Mouse (Mus musculus) lung, postnatal 0 days (tissue): Measurements from ENCODE around the gene Arl13b. TPM values are rescaled to one million over a fixed set of nuclear protein-coding genes. Genes with fewer than 3 reads are reported as not detected.
A peak's percentile ranks its signal among the peaks of the same experiment; 100 is the strongest.

ENCODE experiments used
- ATAC-seq: fragments of 200-750 bp; cut with Nextera tagmentation; 2 replicates; pipeline ENCODE4 v1.8.0; 2017; ENCODE audit warnings: moderate library complexity
- DNase-seq: peaks from one replicate; pipeline ENCODE4 v3.0.0-alpha.2; 2016; ENCODE audit warnings: low spot score
- H3K27ac ChIP-seq: fragments of 300-500 bp; sonication (generic); 2 replicates; pipeline ENCODE4 v1.5.1; 2014; ENCODE audit warnings: antibody characterized with exemption, mild to moderate bottlenecking, low read length, mixed read lengths
- H3K27me3 ChIP-seq: fragments of 300-500 bp; sonication (generic); replicated peaks from 2 replicates; pipeline ENCODE4 v1.6.1; 2014; ENCODE audit warnings: low read length, mixed read lengths; ENCODE audit not compliant: insufficient read depth
- H3K36me3 ChIP-seq: fragments of 300-500 bp; sonication (generic); 2 replicates; pipeline ENCODE4 v1.6.1; 2014; ENCODE audit warnings: low read length, mixed read lengths; ENCODE audit not compliant: insufficient read depth
- H3K4me1 ChIP-seq: fragments of 300-500 bp; sonication (generic); 2 replicates; pipeline ENCODE4 v1.6.1; 2014; ENCODE audit warnings: antibody characterized with exemption, low read depth, low read length, mixed read lengths; ENCODE audit not compliant: insufficient read depth
- H3K4me2 ChIP-seq: fragments of 300-500 bp; sonication (generic); replicated peaks from 2 replicates; pipeline ENCODE4 v1.6.1; 2014; ENCODE audit warnings: low read depth, mild to moderate bottlenecking, low read length, moderate library complexity, mixed read lengths
- H3K4me3 ChIP-seq: fragments of 300-500 bp; sonication (generic); 2 replicates; pipeline ENCODE4 v1.5.1; 2014; ENCODE audit warnings: low read depth, low read length
- H3K9ac ChIP-seq: fragments of 300-500 bp; sonication (generic); replicated peaks from 2 replicates; pipeline ENCODE4 v1.6.1; 2014; ENCODE audit warnings: low read depth, mild to moderate bottlenecking
- H3K9me3 ChIP-seq: fragments of 300-500 bp; sonication (generic); 2 replicates; pipeline ENCODE4 v1.6.1; 2016; ENCODE audit warnings: low read length, mixed read lengths
- CTCF ChIP-seq: IDR thresholded peaks from 2 replicates; pipeline ENCODE4 v1.5.1; 2016; ENCODE audit warnings: antibody characterized with exemption, mild to moderate bottlenecking
- EP300 ChIP-seq: IDR thresholded peaks from 2 replicates; pipeline ENCODE4 v1.6.1; 2016; ENCODE audit warnings: antibody characterized with exemption, mild to moderate bottlenecking, control low read depth
- WGBS: fragments of 180-500 bp; shearing (Covaris S2); extraction: QIAGEN DNeasy Blood & Tissue Kit; methylation state at CpG from one replicate; pipeline ENCODE4 v1.1.7; 2014; 5-methylcytosine and 5-hydroxymethylcytosine counted together
- polyA plus RNA-seq: library from polyadenylated mRNA; unstranded; fragments of >200 nt; fragmentation: Nextera tagmentation; extraction: Ambion mirVana; gene quantifications from 2 replicates; pipeline ENCODE4 v1.2.1, GENCODE M21; 2015

Gene Arl13b
- polyA plus RNA-seq, 1 experiment from 2014 or later, result 22.8 TPM

GRCm38 (mm10) chr16:62804621-62805020 lies 42.2 kb downstream of the Arl13b start:
- Histone ChIP-seq H3K36me3 (peaks cover 16% of the 10 kb centered on the region; the same call in 1 of the 2 replicates), H3K4me1 (no peaks in the 10 kb centered on the region), H3K9me3 (no peaks in the 10 kb centered on the region), H3K9ac (no peak overlapping the region), H3K4me3 (no peak overlapping the region), H3K4me2 (no peak overlapping the region), H3K27me3 (no peaks in the 10 kb centered on the region), H3K27ac (no peak overlapping the region)
- TF ChIP-seq EP300, result no peak
- no peak for TF ChIP-seq CTCF
- ATAC-seq, result no peak
- 94% methylated on average over 3 of the region's 3 CpGs for WGBS
- DNase-seq, result no peak

GRCm38 (mm10) chr16:62799839-62800238 lies 47.0 kb downstream of the Arl13b start:
- H3K4me2 ChIP-seq, result no peak overlapping the region
- ATAC-seq, result no peak
- no peak overlapping the region for H3K9ac ChIP-seq
- H3K36me3 ChIP-seq, result peaks cover 18% of the 10 kb centered on the region; the same call in 1 of the 2 replicates
- H3K27me3 ChIP-seq, result no peaks in the 10 kb centered on the region
- no peaks in the 10 kb centered on the region for H3K4me1 ChIP-seq
- no peaks in the 10 kb centered on the region for H3K9me3 ChIP-seq
- H3K4me3 ChIP-seq, result no peak overlapping the region
- no peak overlapping the region for H3K27ac ChIP-seq
- no peak for TF ChIP-seq EP300
- TF ChIP-seq CTCF, result no peak
- DNase-seq, result no peak
- 70% methylated on average over 3 of the region's 3 CpGs for WGBS

- H3K9ac ChIP-seq, result no peak overlapping the region
- H3K9me3 ChIP-seq, result no peaks in the 10 kb centered on the region
- H3K36me3 ChIP-seq, result peaks cover 14% of the 10 kb centered on the region; the same call in 1 of the 2 replicates
- no peak for TF ChIP-seq CTCF
- no peak for TF ChIP-seq EP300
- no peaks in the 10 kb centered on the region for H3K4me1 ChIP-seq
- no peak overlapping the region for H3K4me2 ChIP-seq
- 77% methylated on average over 4 of the region's 4 CpGs for WGBS
- no peaks in the 10 kb centered on the region for H3K27me3 ChIP-seq
- DNase-seq (no peak), ATAC-seq (no peak)
- H3K27ac ChIP-seq, result no peak overlapping the region
- no peak overlapping the region for H3K4me3 ChIP-seq
Measured at GRCm38 (mm10) chr16:62799426-62799825, 47.4 kb downstream of the Arl13b start.

GRCm38 (mm10) chr16:62798808-62799207 lies 48.0 kb downstream of the Arl13b start:
- H3K27me3 ChIP-seq, result no peaks in the 10 kb centered on the region
- H3K9ac ChIP-seq, result no peak overlapping the region
- no peak overlapping the region for H3K4me3 ChIP-seq
- no peak for ATAC-seq
- H3K36me3 ChIP-seq, result 0 out of 2 replicates have a peak, but pooled peaks cover 9% of the 10 kb centered on the region
- no peaks in the 10 kb centered on the region for H3K4me1 ChIP-seq
- TF ChIP-seq EP300 (no peak), CTCF (no peak)
- H3K9me3 ChIP-seq, result no peaks in the 10 kb centered on the region
- 93% methylated on average over 3 of the region's 3 CpGs for WGBS
- DNase-seq, result no peak
- no peak overlapping the region for H3K4me2 ChIP-seq
- H3K27ac ChIP-seq, result no peak overlapping the region

GRCm38 (mm10) chr16:62796608-62797007 lies 50.2 kb downstream of the Arl13b start:
- Histone ChIP-seq H3K27me3 (no peaks in the 10 kb centered on the region), H3K4me1 (no peaks in the 10 kb centered on the region), H3K36me3 (0 out of 2 replicates have a peak, but pooled peaks cover 6% of the 10 kb centered on the region), H3K9ac (no peak overlapping the region), H3K4me3 (no peak overlapping the region), H3K4me2 (no peak overlapping the region), H3K27ac (no peak overlapping the region), H3K9me3 (no peaks in the 10 kb centered on the region)
- DNase-seq, result no peak
- no peak for TF ChIP-seq EP300
- no peak for TF ChIP-seq CTCF
- no peak for ATAC-seq
- 76% methylated on average over 1 of the region's 1 CpGs for WGBS

- peaks cover 3% of the 10 kb centered on the region; the same call in 1 of the 2 replicates for H3K4me1 ChIP-seq
- peak within 1 kb of the TSS; percentile 92 for H3K27ac ChIP-seq
- DNase-seq (peak; percentile 99), ATAC-seq (peak; percentile 99)
- H3K9ac ChIP-seq, result peak within 1 kb of the TSS; percentile 68
- H3K36me3 ChIP-seq, result no peaks in the 10 kb centered on the region
- peak within 1 kb of the TSS; percentile 63 for H3K4me3 ChIP-seq
- H3K4me2 ChIP-seq, result peak within 1 kb of the TSS; percentile 68
- no peaks in the 10 kb centered on the region for H3K27me3 ChIP-seq
- peak; percentile 29 for TF ChIP-seq CTCF
- TF ChIP-seq EP300, result peak; percentile 98
- WGBS, result 1% methylated on average over 41 of the region's 41 CpGs
- H3K9me3 ChIP-seq, result no peaks in the 10 kb centered on the region
Measured at GRCm38 (mm10) chr16:62786621-62787331, 60.1 kb downstream of the Arl13b start, which contains the start of gene Nsun3. TSS of gene Nsun3 (minus strand) at chr16:62786818.
